Mouse (Mus musculus) erythroid progenitor cell, adult 5-6 weeks (primary cell): Measurements from ENCODE around the gene Celsr2. TPM values are rescaled to one million over a fixed set of nuclear protein-coding genes. Genes with fewer than 3 reads are reported as not detected.

Source experiments
- total RNA-seq, 2 experiments: library from RNA; stranded (forward) in 1 of 2; stranded (reverse) in 1 of 2; fragments of 150-400 nt in 1 of 2; fragments of 186-747, 209-891 nt in 1 of 2; gene quantifications; 2 replicates each; pipeline versions ENCODE4 v1.2.3 to v1.2.4; 2015 to 2017; ENCODE audit warnings: low replicate concordance in 2 of 2

Gene Celsr2
- total RNA-seq, 2 experiments from 2014 or later = 0.84 TPM; not detected in 1

Other genes starting within 250 kb of the Celsr2 start
- not detected in 2 replicates for gene Amigo1, start 229.2 kb downstream of the Celsr2 start, total RNA-seq (2015; ENCODE audit: low replicate concordance)
- 0.38 TPM in 1 of 2 replicates, not detected in the other for gene Amigo1, start 229.2 kb downstream of the Celsr2 start, total RNA-seq (2017; ENCODE audit: low replicate concordance)
- 1.4 and 2.1 TPM in 2 replicates for gene Cyb561d1, start 214.3 kb downstream of the Celsr2 start, total RNA-seq (2015; ENCODE audit: low replicate concordance)
- 5.3 TPM in 1 of 2 replicates, not detected in the other for gene Cyb561d1, start 214.3 kb downstream of the Celsr2 start, total RNA-seq (2017; ENCODE audit: low replicate concordance)
- gene Atxn7l2, start 204.6 kb downstream of the Celsr2 start, total RNA-seq (2015; ENCODE audit: low replicate concordance) = 0.36 and 5.4 TPM in 2 replicates
- gene Atxn7l2, start 204.6 kb downstream of the Celsr2 start, total RNA-seq (2017; ENCODE audit: low replicate concordance) = not detected in 2 replicates
- gene Sypl2, start 188.9 kb downstream of the Celsr2 start, total RNA-seq (2015; ENCODE audit: low replicate concordance) = not detected in 2 replicates
- gene Sypl2, start 188.9 kb downstream of the Celsr2 start, total RNA-seq (2017; ENCODE audit: low replicate concordance) = not detected in 2 replicates
- 78.8 and 93.0 TPM in 2 replicates for gene Psma5, start 158.6 kb downstream of the Celsr2 start, total RNA-seq (2015; ENCODE audit: low replicate concordance)
- gene Psma5, start 158.6 kb downstream of the Celsr2 start, total RNA-seq (2017; ENCODE audit: low replicate concordance) = 49.7 and 86.5 TPM in 2 replicates
- 12.3 and 15.9 TPM in 2 replicates for gene Sort1, start 131.5 kb downstream of the Celsr2 start, total RNA-seq (2015; ENCODE audit: low replicate concordance)
- 8.7 and 10.8 TPM in 2 replicates for gene Sort1, start 131.5 kb downstream of the Celsr2 start, total RNA-seq (2017; ENCODE audit: low replicate concordance)
- not detected in 2 replicates for gene Mybphl, start 50.6 kb downstream of the Celsr2 start, total RNA-seq (2015; ENCODE audit: low replicate concordance)
- gene Mybphl, start 50.6 kb downstream of the Celsr2 start, total RNA-seq (2017; ENCODE audit: low replicate concordance) = not detected in 2 replicates
- 42.2 and 46.9 TPM in 2 replicates for gene Psrc1, start 31.7 kb downstream of the Celsr2 start, total RNA-seq (2015; ENCODE audit: low replicate concordance)
- 58.9 and 59.7 TPM in 2 replicates for gene Psrc1, start 31.7 kb downstream of the Celsr2 start, total RNA-seq (2017; ENCODE audit: low replicate concordance)
- gene Sars, start 29.7 kb upstream of the Celsr2 start, total RNA-seq (2015; ENCODE audit: low replicate concordance) = 27.4 and 30.6 TPM in 2 replicates
- gene Sars, start 29.7 kb upstream of the Celsr2 start, total RNA-seq (2017; ENCODE audit: low replicate concordance) = 107 and 211 TPM in 2 replicates
- not detected in 2 replicates for gene 1700013F07Rik, start 118.6 kb upstream of the Celsr2 start, total RNA-seq (2015; ENCODE audit: low replicate concordance)
- not detected in 2 replicates for gene 1700013F07Rik, start 118.6 kb upstream of the Celsr2 start, total RNA-seq (2017; ENCODE audit: low replicate concordance)
- gene 5330417C22Rik, start 121.0 kb upstream of the Celsr2 start, total RNA-seq (2015; ENCODE audit: low replicate concordance) = not detected in 2 replicates
- not detected in 2 replicates for gene 5330417C22Rik, start 121.0 kb upstream of the Celsr2 start, total RNA-seq (2017; ENCODE audit: low replicate concordance)
- 9.7 and 13.0 TPM in 2 replicates for gene Tmem167b, start 146.9 kb upstream of the Celsr2 start, total RNA-seq (2015; ENCODE audit: low replicate concordance)
- gene Tmem167b, start 146.9 kb upstream of the Celsr2 start, total RNA-seq (2017; ENCODE audit: low replicate concordance) = 27.0 and 27.8 TPM in 2 replicates
- 1.7 and 7.6 TPM in 2 replicates for gene Taf13, start 156.1 kb upstream of the Celsr2 start, total RNA-seq (2015; ENCODE audit: low replicate concordance)
- 4.1 and 5.1 TPM in 2 replicates for gene Taf13, start 156.1 kb upstream of the Celsr2 start, total RNA-seq (2017; ENCODE audit: low replicate concordance)
- 1.3 and 2.9 TPM in 2 replicates for gene Wdr47, start 175.7 kb upstream of the Celsr2 start, total RNA-seq (2015; ENCODE audit: low replicate concordance)
- gene Wdr47, start 175.7 kb upstream of the Celsr2 start, total RNA-seq (2017; ENCODE audit: low replicate concordance) = 2.7 TPM in 1 of 2 replicates, not detected in the other
- 11.2 and 22.2 TPM in 2 replicates for gene Clcc1, start 238.4 kb upstream of the Celsr2 start, total RNA-seq (2015; ENCODE audit: low replicate concordance)
- 57.4 and 62.3 TPM in 2 replicates for gene Clcc1, start 238.4 kb upstream of the Celsr2 start, total RNA-seq (2017; ENCODE audit: low replicate concordance)